Mouse (Mus musculus): ENCODE measurements around the gene Tph1.
"Not testable (repeated sequence)": the region's sequence is repeated elsewhere in the genome, so short reads cannot be mapped to it uniquely, and the experiment has no call there.

The Tph1 gene

DNA sequence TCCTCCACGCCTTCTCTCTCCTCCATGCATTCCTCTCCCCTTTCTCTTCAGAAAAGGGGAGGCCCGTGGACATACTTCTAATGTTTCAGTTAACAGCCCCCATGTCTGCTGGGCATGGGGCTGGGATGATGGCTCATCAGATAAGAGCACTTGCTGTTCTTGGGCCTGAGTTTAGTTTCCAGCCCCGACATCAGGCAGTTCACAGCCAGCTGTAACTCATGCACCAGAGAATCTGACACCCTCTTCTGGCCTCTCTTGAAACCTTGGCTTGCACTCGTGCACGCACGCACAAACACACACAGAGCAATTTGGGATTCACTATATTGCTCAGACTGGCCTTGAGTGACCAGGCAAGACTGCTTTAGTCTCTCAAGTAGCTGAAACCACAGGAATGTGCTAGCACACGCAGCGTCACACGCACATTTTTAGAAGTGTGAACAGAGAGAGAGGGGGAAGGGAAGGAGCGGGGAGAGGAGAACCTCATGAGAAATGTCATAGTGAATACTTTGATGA, at the start of gene Tph1:
Gene Tph1, minus strand, starts transcription at position 378 of the 513 bp plus-strand sequence.
- DNase-seq (ENCODE audit: low read depth, low spot score): peak; percentile 6

DNA sequence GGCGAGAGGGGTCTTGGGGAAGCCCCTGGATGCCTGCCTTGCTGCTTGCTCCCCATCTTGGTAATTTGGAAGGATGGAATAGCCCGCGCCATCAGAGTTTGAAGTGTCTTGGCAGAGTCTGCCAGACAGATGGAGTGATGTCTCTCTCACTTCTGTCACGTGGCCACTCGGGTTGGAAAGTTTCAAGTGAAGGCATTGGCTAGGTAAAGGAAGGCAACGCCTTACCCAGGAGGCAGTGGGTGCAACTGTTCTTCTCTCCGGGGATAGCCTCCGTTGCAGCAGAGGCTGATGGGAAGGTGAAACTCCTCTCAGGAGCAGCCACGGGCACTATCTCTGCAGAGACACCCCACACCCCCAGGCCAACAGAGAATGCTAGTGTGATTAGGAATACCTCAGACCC, 48.1 kb upstream of the Tph1 start:
- DNase-seq (ENCODE audit: low read depth, low spot score): no peak

DNA sequence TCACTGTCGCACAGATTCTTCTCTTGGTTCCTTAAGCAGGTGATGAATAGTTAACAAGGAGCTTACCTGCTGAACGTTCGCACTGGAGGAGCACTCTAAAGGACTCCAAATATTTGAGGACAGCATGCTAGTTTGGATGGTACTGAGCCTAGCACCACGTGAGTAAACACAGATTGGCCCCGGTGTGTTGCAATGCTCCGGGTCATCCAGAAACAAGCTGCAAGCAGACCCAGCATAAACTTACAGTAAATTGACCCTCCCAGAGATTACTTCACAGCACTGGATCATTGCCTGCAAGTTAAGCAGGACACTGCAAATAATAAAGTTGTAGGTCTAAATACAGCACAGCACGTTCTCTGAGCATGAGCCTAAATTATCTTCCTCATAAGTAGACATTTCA, 47.2 kb upstream of the Tph1 start:
- peak; percentile 5 for DNase-seq (ENCODE audit: low read depth, low spot score)

DNA sequence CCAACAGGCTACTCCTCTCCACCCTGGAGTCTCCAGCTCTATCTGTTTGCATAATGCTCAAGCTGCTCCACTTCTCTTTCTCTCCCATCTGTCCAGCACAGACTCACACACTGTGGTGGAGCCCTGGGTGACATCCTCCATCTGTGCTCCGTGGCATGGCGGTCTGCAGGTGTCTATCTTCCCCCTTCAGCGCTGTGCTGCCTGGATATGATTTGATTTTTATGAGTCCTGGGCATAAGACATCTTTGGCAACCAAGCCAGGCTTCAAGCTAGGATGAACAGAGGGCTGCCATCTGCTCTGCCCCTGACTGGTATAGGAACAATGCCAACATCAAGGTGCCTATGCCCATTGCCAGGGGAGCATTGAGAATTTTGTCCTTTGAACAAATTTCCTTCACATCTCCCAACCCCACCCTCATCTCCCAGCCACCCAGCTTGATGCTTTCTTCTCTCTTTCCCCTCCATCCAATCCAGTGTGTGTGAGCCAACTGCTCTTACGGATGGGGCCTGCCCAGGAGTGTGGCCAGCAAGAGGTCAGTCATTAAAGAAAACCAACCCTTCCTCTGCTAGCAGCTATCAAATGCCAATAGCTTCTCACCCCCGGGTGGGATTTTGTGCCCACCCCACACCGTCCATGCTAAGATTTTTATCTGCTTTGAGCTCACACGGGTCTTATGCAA, 46.4 kb upstream of the Tph1 start:
- no peak for DNase-seq (ENCODE audit: low read depth, low spot score)

DNA sequence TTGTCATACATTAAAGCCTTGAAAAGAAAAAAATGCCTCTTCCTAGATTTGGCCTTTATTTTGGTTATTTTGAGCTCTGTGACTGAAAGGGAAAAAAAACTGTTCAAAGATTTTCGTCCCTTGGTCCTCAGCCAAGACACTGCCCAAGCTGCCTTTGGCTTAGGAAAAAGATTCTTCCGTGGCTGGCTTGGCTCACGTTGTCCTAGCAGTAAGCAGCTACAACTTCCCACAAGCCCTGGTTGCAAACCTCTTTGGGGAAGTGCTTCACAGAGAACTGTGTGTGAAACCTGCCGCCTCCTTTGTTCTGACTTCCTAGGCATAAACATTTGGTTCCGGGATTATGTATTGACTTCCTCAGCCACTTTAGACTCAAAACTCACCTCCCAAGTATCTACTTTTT, 44.6 kb upstream of the Tph1 start:
- DNase-seq (ENCODE audit: low read depth, low spot score): peak; percentile 21

DNA sequence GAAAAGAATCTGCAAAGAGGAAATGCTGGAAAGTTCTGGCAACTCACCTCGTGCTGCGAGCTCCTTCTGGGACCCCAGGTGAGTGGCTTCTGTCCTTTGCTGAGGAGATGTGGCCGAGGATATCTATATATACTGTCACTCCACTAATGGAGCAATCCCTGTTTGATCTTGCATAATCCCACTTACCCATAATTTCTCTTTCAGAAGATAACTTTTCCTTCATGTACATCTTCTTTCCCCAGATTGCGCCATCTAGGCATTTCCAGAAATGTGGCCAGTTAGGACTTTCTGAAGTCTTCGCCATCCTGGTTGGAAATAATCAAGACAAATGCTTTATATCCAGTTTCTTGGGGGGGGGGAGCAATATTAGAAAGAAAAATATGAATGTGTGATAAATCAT, 43.3 kb upstream of the Tph1 start, which contains the start of gene Saa3:
Gene Saa3, minus strand, starts transcription at position 101 of the 400 bp plus-strand sequence.
- no peak for DNase-seq (ENCODE audit: low read depth, low spot score)

DNA sequence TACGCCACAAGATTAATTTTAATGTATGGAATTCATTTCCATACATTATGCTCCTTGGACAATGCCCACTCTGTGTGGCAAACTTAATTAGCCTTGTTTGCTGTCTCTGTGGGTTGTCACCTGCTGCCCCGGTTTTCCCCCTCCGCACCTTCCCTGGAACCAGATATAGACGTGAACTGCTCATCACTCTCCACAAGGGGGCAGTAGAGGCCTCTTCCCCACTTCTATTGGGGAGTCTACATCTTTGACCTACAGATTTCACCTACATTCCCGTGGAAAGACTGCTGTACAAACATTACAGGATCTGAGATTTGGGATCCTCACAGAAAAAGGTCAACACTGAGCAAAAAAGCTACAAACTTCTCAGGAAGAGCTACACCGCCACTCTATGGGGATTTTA, 42.2 kb upstream of the Tph1 start:
- peak; percentile 72 for DNase-seq (ENCODE audit: low read depth, low spot score)

DNA sequence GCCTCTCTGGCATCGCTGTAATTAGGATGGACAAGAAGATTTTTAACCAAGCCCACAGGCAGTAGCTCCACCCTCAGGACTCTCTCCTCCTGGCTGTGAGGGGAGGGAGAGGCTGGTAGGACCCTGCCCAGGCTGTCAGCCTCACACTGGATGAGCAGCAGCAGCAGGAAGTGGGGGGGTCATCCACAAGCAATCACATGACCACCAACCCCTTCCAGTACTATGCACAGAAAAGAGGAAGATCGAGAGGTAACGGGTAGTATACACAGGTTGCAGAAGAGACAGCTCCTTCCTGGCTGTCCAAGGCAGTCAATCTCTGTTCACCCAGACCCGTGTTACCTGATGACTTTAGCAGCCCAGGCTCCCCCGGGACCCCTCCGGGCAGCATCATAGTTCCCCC, 39.9 kb upstream of the Tph1 start:
- no peak for DNase-seq (ENCODE audit: low read depth, low spot score)

DNA sequence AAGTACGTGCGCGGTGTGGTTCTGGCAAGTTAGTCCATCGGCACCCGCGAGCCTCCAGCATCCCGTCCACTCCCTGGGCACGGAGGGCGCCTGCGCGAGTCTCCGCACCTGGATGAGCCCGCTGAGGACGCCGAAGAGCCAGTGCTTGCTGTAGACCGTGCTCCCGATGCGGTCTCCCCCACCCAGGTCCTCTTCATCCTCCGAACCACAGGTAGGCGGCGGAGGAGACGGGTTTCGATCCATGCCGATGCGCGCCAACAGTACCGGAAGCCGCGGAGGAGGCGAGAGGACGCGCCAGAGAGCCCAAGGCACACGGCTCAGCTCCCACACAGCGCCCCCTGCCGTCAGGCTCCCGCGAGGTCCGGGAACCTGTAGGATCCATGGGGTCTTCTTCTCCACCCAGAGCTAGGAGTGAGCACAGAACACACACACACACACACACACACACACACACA, 38.1 kb upstream of the Tph1 start, which contains the start of gene Saal1:
Gene Saal1, minus strand, starts transcription at position 291 of the 455 bp plus-strand sequence.
- peak; percentile 85 for DNase-seq (ENCODE audit: low read depth, low spot score)

DNA sequence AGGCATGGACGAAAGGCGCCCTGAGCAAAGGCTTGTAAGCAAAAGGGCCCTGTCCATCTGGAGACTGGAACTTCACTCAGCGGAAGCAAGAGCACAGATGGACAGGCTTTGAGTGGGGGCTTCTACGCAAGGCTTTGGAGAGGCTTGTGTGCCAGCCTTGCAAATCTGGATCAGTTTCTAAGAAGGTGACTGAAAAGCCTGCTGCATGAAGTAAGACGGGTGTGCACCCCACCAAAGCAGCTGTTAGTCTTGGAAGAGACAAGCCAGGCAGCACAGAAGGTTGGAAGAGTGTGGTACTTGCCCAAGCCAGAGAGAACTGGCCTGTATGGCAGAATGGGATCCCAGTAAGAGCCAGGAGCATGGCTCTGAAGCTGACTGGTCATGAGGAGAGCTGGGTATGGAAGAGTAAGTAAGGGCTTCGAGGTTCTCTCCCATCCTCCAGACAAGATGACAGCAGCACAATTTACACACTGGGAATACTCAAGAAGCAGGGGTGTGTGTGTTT, 28.2 kb upstream of the Tph1 start:
- no peak for DNase-seq (ENCODE audit: low read depth, low spot score)

DNA sequence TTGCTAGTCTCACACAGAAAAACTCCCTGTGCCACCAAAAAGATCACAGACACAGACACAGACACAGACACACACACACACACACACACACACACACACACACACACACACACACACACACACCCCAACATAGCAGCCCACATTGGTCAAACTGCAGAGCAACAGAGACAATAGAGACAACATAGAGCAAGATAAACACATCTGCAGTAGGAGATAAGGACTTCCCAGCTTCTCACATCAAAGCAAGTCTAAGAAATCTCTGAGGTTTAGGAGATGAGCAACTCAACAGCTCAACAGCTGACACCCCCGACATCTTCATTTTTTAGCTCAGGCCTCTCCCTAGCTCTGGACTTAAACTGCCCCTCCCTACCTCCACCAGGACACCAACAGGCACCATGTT, 24.4 kb upstream of the Tph1 start:
- DNase-seq (ENCODE audit: low read depth, low spot score): no peak

DNA sequence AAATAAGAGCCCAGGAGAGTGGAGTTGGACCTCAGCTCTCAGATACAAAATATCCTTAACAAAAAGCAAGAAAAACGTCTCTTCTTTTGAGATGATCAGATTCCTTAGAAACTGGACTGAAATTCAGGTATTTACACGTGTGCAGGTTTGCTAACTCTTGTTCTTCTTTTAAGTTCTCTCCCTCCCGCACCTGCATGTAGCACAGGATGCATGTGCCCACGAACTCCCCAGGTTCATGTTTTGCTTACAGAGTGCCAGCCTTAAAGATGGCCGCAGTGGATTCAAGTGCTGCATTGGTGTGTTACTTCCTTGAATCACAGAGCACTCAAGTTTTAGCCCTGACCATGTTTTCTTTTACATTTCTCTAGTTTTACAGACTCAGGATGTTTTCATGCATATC, 14.5 kb upstream of the Tph1 start:
- DNase-seq (ENCODE audit: low read depth, low spot score): no peak

DNA sequence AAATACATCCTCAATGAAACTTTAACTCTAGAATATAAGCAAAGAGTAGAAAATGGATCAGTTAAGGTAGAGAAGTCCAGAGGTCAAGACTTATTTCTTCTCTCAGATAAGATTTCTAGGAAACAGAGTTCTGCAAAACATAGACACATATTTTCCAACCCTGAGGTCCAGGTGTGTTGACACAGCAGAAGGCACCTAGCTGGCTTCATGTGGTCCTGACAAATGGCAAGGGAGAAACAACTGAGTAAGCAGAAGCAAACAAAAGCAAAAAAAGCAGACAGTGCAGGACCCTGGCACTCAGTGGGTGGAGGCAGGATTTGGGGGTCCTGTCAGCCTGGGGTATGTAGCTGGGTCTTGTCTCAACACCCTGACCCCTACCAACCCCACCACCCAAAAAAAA, 8.4 kb upstream of the Tph1 start:
- no peak for DNase-seq (ENCODE audit: low read depth, low spot score)

DNA sequence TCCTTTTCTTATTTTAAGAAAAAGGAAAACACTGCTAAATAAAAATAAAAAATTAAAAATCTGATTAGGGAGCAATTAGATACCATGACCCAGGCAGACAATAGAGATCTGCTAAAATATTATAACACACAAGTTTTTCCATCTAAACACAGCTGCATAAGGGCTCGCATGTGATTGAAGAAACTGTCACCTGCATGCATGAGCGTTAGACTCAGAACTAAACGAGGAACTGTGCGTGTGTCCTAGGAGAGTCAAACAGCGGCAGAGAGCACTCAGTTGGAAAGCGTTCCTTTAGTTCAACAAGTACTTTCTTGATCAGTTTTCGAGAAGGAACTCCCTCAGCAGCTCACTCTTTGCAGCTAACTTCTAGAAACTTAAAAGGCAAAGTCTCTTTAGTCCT, 6.7 kb upstream of the Tph1 start:
- DNase-seq (ENCODE audit: low read depth, low spot score): not testable (repeated sequence)

DNA sequence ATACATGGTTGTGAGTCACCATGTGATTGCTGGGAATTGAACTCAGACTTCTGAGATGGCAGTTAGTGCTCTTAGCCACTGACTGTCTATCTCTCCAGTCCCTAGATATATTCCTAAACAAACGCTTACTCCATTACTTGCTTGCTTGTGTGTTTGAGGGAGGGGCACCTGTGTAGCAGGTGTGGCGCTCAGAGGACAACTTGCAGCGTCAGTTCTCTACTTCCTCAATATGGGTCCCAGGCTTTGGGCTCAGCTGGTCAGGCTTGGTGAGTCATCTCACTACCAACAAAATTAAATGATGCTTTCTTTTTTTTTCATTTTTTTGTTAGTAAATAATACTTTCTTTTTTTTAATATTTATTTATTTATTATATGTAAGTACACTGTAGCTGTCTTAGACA, 6.1 kb upstream of the Tph1 start:
- DNase-seq (ENCODE audit: low read depth, low spot score): no peak

DNA sequence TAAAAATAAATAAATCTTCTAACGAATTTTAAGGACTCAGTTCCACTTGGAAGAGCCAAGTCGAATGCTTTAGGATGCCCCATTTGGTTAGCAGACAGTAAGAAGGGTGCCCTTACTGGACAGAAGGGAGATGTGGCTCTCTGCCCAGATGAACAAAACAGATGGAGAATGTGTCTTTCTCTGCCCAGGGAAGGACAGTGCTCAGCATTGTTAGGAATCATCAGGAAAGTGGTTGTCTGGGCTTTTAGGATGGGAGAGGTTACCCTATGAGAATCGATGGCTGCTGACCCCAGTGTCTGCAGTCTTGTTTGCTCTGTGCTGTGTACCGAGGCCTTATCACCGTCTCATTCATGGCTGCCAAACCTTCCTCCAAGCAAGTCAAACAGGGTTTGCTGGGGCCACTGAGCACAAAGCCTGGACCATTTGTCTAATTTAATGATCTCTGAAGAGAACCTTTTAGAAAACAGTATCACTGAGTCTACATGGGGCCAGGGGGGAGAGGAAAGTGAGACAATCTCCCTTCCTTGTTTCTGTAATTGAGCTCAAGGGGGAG, 4.5 kb upstream of the Tph1 start:
- no peak for DNase-seq (ENCODE audit: low read depth, low spot score)

DNA sequence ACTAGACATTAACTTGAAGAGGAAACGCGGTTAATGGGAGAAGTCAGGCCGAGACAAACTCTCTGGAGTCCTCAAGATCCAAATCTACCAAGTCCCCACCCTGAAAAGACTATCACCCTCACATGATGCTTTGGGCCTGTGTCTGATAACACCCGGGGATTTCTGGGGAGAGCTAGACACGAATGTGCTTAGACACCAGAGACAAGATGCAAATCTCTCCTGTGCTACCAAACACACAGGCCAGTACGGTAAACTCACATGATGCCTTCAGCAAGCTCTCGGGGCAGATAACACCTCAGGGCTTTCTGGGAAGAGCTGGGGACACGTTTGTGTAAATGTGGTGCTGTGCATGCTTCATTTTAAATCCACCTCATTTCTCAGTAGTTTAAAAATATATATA, 3.5 kb upstream of the Tph1 start:
- no peak for DNase-seq (ENCODE audit: low read depth, low spot score)

DNA sequence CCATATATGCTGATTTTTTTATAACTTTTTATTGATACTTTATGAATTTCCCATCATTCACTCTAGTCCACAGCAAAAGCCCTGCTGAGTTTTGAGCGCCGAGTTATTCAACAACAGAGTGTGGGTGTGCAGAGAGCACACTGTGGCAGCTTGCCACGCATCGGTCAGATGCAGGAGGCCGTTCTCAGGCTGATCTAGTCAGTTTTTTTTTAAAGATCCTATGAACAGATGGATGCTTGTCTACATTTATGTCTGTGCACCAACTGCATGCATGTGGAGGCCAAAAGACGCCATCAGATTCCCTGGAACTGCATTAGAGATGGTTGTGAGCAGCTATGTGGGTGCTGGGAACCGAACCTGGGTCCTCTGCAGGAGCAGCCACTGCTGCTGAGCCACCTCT, 2.7 kb upstream of the Tph1 start:
- no peak for DNase-seq (ENCODE audit: low read depth, low spot score)

DNA sequence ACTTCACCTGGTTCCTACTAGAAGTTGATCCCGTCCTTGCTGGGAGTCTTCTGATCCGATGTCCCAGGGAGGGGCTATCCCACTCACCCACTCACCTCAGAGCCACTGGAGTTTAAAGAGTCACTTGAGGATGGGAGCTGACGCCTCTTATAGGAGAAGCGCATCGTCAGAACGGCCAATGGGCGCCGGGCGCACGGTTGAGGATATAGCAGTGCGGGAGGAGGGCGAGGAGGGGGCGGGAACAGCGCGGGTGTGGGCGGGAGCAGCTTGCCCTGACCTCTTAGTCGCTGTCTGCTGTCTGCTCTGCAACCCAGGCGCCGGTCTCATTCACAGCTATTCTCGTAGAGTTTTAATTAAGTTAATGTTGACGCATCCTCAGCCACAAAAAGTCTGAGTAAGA, 5.1 kb downstream of the Tph1 start:
- no peak for DNase-seq (ENCODE audit: low read depth, low spot score)

DNA sequence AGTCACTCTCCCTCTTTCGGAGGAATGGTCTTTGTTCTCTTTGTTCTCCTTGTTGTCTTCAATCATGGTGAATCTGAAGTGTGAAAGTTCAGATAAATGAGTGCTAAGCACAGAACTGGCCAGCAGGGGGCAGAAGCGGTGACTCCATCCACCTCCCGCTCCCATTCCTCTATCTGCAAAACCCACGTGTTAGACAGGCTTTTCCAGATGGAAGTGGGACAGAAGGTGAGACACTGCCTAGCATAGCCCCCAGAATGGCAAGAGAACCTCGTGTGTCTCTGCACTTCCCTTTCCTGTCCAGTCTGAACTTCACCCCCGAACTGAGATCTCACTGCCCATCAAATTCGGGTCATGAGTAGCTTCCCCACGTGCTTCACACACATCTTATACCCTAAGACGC, 7.1 kb downstream of the Tph1 start:
- peak; percentile 46 for DNase-seq (ENCODE audit: low read depth, low spot score)

DNA sequence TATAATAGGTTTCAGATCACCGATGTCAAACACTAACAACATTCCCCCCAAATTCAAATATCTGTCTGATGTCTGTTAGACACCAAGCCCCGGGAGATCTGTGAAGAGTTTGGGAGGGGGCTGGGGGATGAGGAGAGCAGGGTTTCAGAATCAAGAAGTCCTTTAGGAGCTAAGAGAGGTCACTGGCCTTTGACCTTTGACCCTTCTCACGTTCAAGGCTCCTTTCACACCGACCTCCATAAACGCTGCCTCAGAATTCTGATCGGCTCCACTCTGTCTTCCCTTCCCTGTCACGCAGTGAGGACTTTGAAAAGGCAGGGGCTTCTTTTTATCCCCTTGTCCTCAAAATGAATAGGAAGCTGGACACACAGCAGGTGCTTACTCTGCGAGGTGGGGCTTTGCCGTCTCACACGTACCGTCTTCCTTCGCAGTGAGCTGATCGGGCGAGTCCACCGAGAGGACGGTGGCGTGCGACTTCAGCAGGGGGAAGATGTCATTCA, 10.7 kb downstream of the Tph1 start:
- DNase-seq (ENCODE audit: low read depth, low spot score): no peak

DNA sequence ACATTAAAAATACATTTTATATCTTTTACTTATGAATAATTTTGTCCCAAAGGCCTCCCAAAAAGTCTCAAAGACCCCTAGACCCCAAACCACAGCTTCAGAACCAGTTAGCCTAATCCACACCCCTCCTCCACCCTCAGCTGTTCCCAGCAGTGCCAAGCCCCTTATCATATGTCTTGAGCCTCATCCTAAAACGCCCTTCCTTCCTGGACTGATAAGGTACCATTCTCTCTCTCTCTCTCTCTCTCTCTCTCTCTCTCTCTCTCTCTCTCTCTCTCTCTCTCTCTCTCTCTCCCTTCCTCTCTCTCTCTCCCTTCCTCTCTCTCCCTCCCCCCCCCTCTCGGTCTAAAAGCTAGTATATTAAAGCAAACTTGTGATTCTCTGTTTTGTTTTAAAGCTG, 20.1 kb downstream of the Tph1 start:
- DNase-seq (ENCODE audit: low read depth, low spot score): no peak

DNA sequence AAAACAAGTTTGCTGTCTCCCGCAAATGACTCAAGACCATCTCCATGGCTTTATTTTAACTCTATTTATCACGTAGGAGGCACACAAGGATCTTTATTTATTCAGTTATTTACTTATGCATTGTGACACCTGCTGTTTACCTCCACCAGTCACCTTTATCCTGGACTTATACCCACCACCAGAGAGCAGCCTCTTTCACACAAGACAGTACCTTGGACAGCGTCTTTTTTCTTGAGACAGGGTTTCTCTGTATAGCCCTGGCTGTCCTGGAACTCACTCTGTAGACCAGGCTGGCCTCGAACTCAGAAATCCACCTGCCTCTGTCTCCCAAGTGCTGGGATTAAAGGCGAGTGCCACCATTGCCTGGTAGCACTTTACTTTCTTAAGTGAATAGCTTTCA, 22.1 kb downstream of the Tph1 start:
- peak; percentile 43 for DNase-seq (ENCODE audit: low read depth, low spot score)
